Mouse (Mus musculus): ENCODE measurements around the gene Nmrk2. TPM values are rescaled to one million over a fixed set of nuclear protein-coding genes. Genes with fewer than 3 reads are reported as not detected.
"Not testable (repeated sequence)": the region's sequence is repeated elsewhere in the genome, so short reads cannot be mapped to it uniquely, and the experiment has no call there.

Nmrk2 gene
- total and polyA plus RNA-seq, 2 experiments, result 0.09 TPM; not detected in 1

- Histone ChIP-seq H3K79me2 (ENCODE audit: control insufficient read depth, insufficient read depth, low read length) (peaks cover 9% of the 10 kb centered on the region; the same call in 1 of the 2 replicates), H3K4me3 (ENCODE audit: insufficient read depth, low read depth, low read length) (no peak overlapping the region), H3K9ac (ENCODE audit: low read depth, low read length) (no peak overlapping the region), H3K27ac (replicated peaks; ENCODE audit: insufficient read depth, low read depth, low read length) (no peak overlapping the region), H3K27me3 (ENCODE audit: control insufficient read depth, insufficient read depth, low read length) (no peaks in the 10 kb centered on the region), H3K36me3 (ENCODE audit: control insufficient read depth, insufficient read depth, low read length) (peaks cover 2% of the 10 kb centered on the region; the same call in 1 of the 2 replicates), H3K4me1 (ENCODE audit: control insufficient read depth, insufficient read depth, low read length) (peaks cover 11% of the 10 kb centered on the region)
- 97% methylated on average over 9 of the region's 9 CpGs for WGBS
- no peak for DNase-seq (ENCODE audit: extremely low read depth, low read depth, low spot score)
- TF ChIP-seq CTCF (IDR thresholded peaks at IDR 0.05; ENCODE audit: low read depth, low read length) (no peak), POLR2A (IDR thresholded peaks at IDR 0.05; ENCODE audit: extremely low read depth, insufficient read depth, low read length) (no peak)
These were observed 14.7 kb downstream of the Nmrk2 start for GRCm38 (mm10) chr10:81187161-81187560.

DNA sequence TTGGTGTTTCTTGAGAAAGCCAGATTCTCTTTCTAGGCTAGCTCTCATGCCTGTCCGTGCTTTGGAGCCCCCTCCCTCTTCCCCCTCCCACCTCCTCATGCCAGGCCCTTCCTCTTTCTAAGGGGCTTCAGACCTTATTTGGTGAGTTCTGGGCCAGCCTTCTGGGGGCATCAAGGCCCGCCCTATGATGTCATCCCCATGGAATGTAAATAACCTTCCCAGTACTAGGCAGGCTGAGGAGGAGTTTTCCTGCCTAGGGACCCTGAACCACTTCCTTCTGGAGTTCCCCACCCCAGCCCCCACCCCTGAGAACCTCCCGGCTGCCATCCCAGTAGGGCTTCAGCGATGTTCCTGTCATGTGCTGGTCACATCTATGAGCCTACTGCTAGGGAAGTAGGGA lies 17.1 kb downstream of the Nmrk2 start:
- DNase-seq (ENCODE audit: extremely low read depth, low read depth, low spot score), result no peak
- peaks cover 6% of the 10 kb centered on the region for H3K4me1 ChIP-seq (ENCODE audit: control insufficient read depth, insufficient read depth, low read length)
- peaks cover 22% of the 10 kb centered on the region for H3K36me3 ChIP-seq (ENCODE audit: control insufficient read depth, insufficient read depth, low read length)
- 66% methylated on average over 4 of the region's 4 CpGs for WGBS
- peaks cover 9% of the 10 kb centered on the region; the same call in 1 of the 2 replicates for H3K79me2 ChIP-seq (ENCODE audit: control insufficient read depth, insufficient read depth, low read length)
- H3K9ac ChIP-seq (ENCODE audit: low read depth, low read length), result no peak overlapping the region
- H3K27ac ChIP-seq (replicated peaks; ENCODE audit: insufficient read depth, low read depth, low read length), result no peak overlapping the region
- no peaks in the 10 kb centered on the region for H3K27me3 ChIP-seq (ENCODE audit: control insufficient read depth, insufficient read depth, low read length)
- no peak for TF ChIP-seq CTCF (IDR thresholded peaks at IDR 0.05; ENCODE audit: low read depth, low read length)
- no peak for TF ChIP-seq POLR2A (IDR thresholded peaks at IDR 0.05; ENCODE audit: extremely low read depth, insufficient read depth, low read length)
- no peak overlapping the region for H3K4me3 ChIP-seq (ENCODE audit: insufficient read depth, low read depth, low read length)

GRCm38 (mm10) chr10:81183805-81184204 lies 18.0 kb downstream of the Nmrk2 start, which contains the start of gene 4930442H23Rik:
Gene 4930442H23Rik, minus strand, starts transcription at chr10:81183849.
- no peak for TF ChIP-seq POLR2A (IDR thresholded peaks at IDR 0.05; ENCODE audit: extremely low read depth, insufficient read depth, low read length)
- no peak for TF ChIP-seq CTCF (IDR thresholded peaks at IDR 0.05; ENCODE audit: low read depth, low read length)
- Histone ChIP-seq H3K36me3 (ENCODE audit: control insufficient read depth, insufficient read depth, low read length) (peaks cover 32% of the 10 kb centered on the region), H3K4me1 (ENCODE audit: control insufficient read depth, insufficient read depth, low read length) (peaks cover 9% of the 10 kb centered on the region), H3K27ac (replicated peaks; ENCODE audit: insufficient read depth, low read depth, low read length) (peak within 1 kb of the TSS; percentile 64), H3K4me3 (ENCODE audit: insufficient read depth, low read depth, low read length) (peak within 1 kb of the TSS; percentile 66), H3K79me2 (ENCODE audit: control insufficient read depth, insufficient read depth, low read length) (peaks cover 9% of the 10 kb centered on the region; the same call in 1 of the 2 replicates), H3K9ac (ENCODE audit: low read depth, low read length) (peak within 1 kb of the TSS; percentile 76), H3K27me3 (ENCODE audit: control insufficient read depth, insufficient read depth, low read length) (no peaks in the 10 kb centered on the region)
- WGBS, result 82% methylated on average over 5 of the region's 5 CpGs
- DNase-seq (ENCODE audit: extremely low read depth, low read depth, low spot score), result no peak

- peak; percentile 99 for DNase-seq (ENCODE audit: extremely low read depth, low read depth, low spot score)
- Histone ChIP-seq H3K79me2 (ENCODE audit: control insufficient read depth, insufficient read depth, low read length) (peaks cover 18% of the 10 kb centered on the region), H3K9ac (ENCODE audit: low read depth, low read length) (peak within 1 kb of the TSS; percentile 76), H3K4me1 (ENCODE audit: control insufficient read depth, insufficient read depth, low read length) (peaks cover 19% of the 10 kb centered on the region), H3K27ac (replicated peaks; ENCODE audit: insufficient read depth, low read depth, low read length) (peak within 1 kb of the TSS; percentile 64), H3K27me3 (ENCODE audit: control insufficient read depth, insufficient read depth, low read length) (no peaks in the 10 kb centered on the region), H3K4me3 (ENCODE audit: insufficient read depth, low read depth, low read length) (peak within 1 kb of the TSS; percentile 66), H3K36me3 (ENCODE audit: control insufficient read depth, insufficient read depth, low read length) (peaks cover 43% of the 10 kb centered on the region)
- no peak for TF ChIP-seq CTCF (IDR thresholded peaks at IDR 0.05; ENCODE audit: low read depth, low read length)
- TF ChIP-seq POLR2A (IDR thresholded peaks at IDR 0.05; ENCODE audit: extremely low read depth, insufficient read depth, low read length), result peak; percentile 29
- WGBS, result 8% methylated on average over 53 of the region's 53 CpGs
These were observed 19.2 kb downstream of the Nmrk2 start, which contains the start of gene Dapk3 for GRCm38 (mm10) chr10:81182336-81183333. Gene Dapk3, plus strand, starts transcription at chr10:81183005.

- H3K4me3 ChIP-seq (ENCODE audit: insufficient read depth, low read depth, low read length); H3K27ac ChIP-seq (replicated peaks; ENCODE audit: insufficient read depth, low read depth, low read length); H3K9ac ChIP-seq (ENCODE audit: low read depth, low read length); H3K27me3 ChIP-seq (ENCODE audit: control insufficient read depth, insufficient read depth, low read length); DNase-seq (ENCODE audit: extremely low read depth, low read depth, low spot score): not testable (repeated sequence)
- peaks cover 44% of the 10 kb centered on the region for H3K36me3 ChIP-seq (ENCODE audit: control insufficient read depth, insufficient read depth, low read length)
- H3K79me2 ChIP-seq (ENCODE audit: control insufficient read depth, insufficient read depth, low read length), result peaks cover 25% of the 10 kb centered on the region
- peaks cover 20% of the 10 kb centered on the region for H3K4me1 ChIP-seq (ENCODE audit: control insufficient read depth, insufficient read depth, low read length)
- 84% methylated on average over 12 of the region's 12 CpGs for WGBS
These were observed 20.0 kb downstream of the Nmrk2 start for GRCm38 (mm10) chr10:81181860-81182259.
